9 mouse cellular contexts compared by ENCODE assay signal in genomic region chr13:31807736-31808115, GRCm38 (mm10). TPM values are rescaled to one million over a fixed set of nuclear protein-coding genes. Genes with fewer than 3 reads are reported as not detected.
A peak's percentile ranks its signal among the peaks of the same experiment; 100 is the strongest.
DNase-seq lines count a peak whose midpoint lies in the region; ATAC-seq and TF ChIP-seq lines count a peak whose summit lies in the region.
"Had no signal": no experiment of that assay in that cellular context is flagged by ENCODE, and none has a peak within 500 bp of the region (broad histone marks: within the 10 kb centered on the region; RNA-seq: fewer than 3 reads in every experiment).

No protein-coding gene starts in this region.

- H3K27ac ChIP-seq in gastrocnemius, adult 2 months: peak overlapping the region; percentile 83
- no peak overlapping the region for H3K27ac ChIP-seq in intestine, postnatal 0 days (ENCODE audit: low read depth, low read length)
- H3K27ac ChIP-seq in small intestine, adult 2 months (ENCODE audit: insufficient read depth, low read depth, low read length): no peak overlapping the region

- peak; percentile 33 for DNase-seq in gastrocnemius, adult 2 months
- DNase-seq in gastrocnemius, adult 8-10 months (ENCODE audit: low spot score in 2 of 2): no peak
- DNase-seq in thymus, postnatal 14 days: peak; percentile 9
- no peak for DNase-seq in thymus, adult 18-20 months
- no peak for DNase-seq in ovary, adult 18-20 months (ENCODE audit: low spot score)
- no peak for DNase-seq in cerebellum, postnatal 10 days

- intact Hi-C loops in gastrocnemius, adult 2 months (cut with DNase I): loop anchor here (5.0 kb wide), 1 partner anchor 1260 kb away; the partner anchor contains the start of gene Uqcrfs1

- peaks cover 94% of the 10 kb centered on the region for H3K27me3 ChIP-seq in intestine, postnatal 0 days (replicated peaks; ENCODE audit: control insufficient read depth, insufficient read depth, low read length)
- H3K27me3 ChIP-seq in small intestine, adult 2 months (ENCODE audit: control insufficient read depth, insufficient read depth, low read length): peaks cover 85% of the 10 kb centered on the region

- H3K36me3 ChIP-seq in intestine, postnatal 0 days (ENCODE audit: control insufficient read depth, insufficient read depth): no peaks in the 10 kb centered on the region
- no peaks in the 10 kb centered on the region for H3K36me3 ChIP-seq in small intestine, adult 2 months (ENCODE audit: control insufficient read depth, insufficient read depth, low read length)

- TF ChIP-seq POLR2A in small intestine, adult 2 months (IDR thresholded peaks at IDR 0.05; ENCODE audit: low read depth, low read length): no peak

- no peaks in the 10 kb centered on the region for H3K9me3 ChIP-seq in intestine, postnatal 0 days (ENCODE audit: control insufficient read depth)

- peak overlapping the region; percentile 82 for H3K4me3 ChIP-seq in gastrocnemius, adult 2 months
- peak overlapping the region; percentile 56 for H3K4me3 ChIP-seq in intestine, postnatal 0 days (ENCODE audit: low read depth, low read length)
- peak overlapping the region; percentile 61 for H3K4me3 ChIP-seq in small intestine, adult 2 months (ENCODE audit: low read depth, low read length)

- TF ChIP-seq CTCF in gastrocnemius, adult 2 months (IDR thresholded peaks at IDR 0.05): no peak
- TF ChIP-seq CTCF in intestine, postnatal 0 days (IDR thresholded peaks at IDR 0.05; ENCODE audit: low read depth): no peak
- no peak for TF ChIP-seq CTCF in small intestine, adult 2 months (IDR thresholded peaks at IDR 0.05; ENCODE audit: extremely low read depth, insufficient read length, insufficient replicate concordance, low read depth, low read length)

- WGBS in intestine, postnatal 0 days: under 1% methylated on average over 35 of the region's 47 CpGs
- 2% methylated on average over 46 of the region's 47 CpGs for WGBS in small intestine, adult 2 months

- H3K4me1 ChIP-seq in intestine, postnatal 0 days (replicated peaks; ENCODE audit: control insufficient read depth, insufficient read depth, low read length): peaks cover 5% of the 10 kb centered on the region
- H3K4me1 ChIP-seq in small intestine, adult 2 months (ENCODE audit: control insufficient read depth, insufficient read depth, insufficient read length, low read length): peaks cover 21% of the 10 kb centered on the region

- no peak for ATAC-seq in intestine, postnatal 0 days

- peak overlapping the region; percentile 31; the same call in 1 of the 2 replicates for H3K9ac ChIP-seq in intestine, postnatal 0 days (ENCODE audit: low read depth, low read length)

- peak overlapping the region; percentile 98 for H3K4me2 ChIP-seq in intestine, postnatal 0 days (replicated peaks; ENCODE audit: low read depth)

RNA-seq across cellular contexts. Expression of gene Foxc1, which starts 1.3 kb away (rescaled TPM):
- under 1 TPM; 0.73 to 0.74 TPM for total RNA-seq in gastrocnemius, adult 2 months (2021)
- total RNA-seq in gastrocnemius, adult 8-10 months (2022): under 1 TPM; 0.39 to 0.83 (median 0.65) TPM
- polyA plus RNA-seq in intestine, postnatal 0 days (2015; fragmentation: Nextera tagmentation; extraction: Ambion mirVana): 0.08 and 0.12 TPM in 2 replicates
- 0.18 and 0.35 TPM in 2 replicates for polyA plus RNA-seq in small intestine, adult 2 months (2012; rRNA removed)
- total RNA-seq: common myeloid progenitor, adult 5-6 weeks had no signal

Comparison
In these comparisons a context has a peak if more than half of its experiments do, and no peak if none do; other contexts are left out.
1. DNase-seq: peak in gastrocnemius, adult 2 months (single experiment) and thymus, postnatal 14 days (single experiment); none in gastrocnemius, adult 8-10 months (0 of 2), thymus, adult 18-20 months (0 of 2), ovary, adult 18-20 months (single experiment) and cerebellum, postnatal 10 days (0 of 2).
2. Peak in every context shown above with its lines, with median percentiles within 50 percentile points of each other: H3K4me3 ChIP-seq.